Mouse (Mus musculus): Measurements from ENCODE around the gene Mxd4.

- TF ChIP-seq HCFC1 (IDR thresholded peaks at IDR 0.05; ENCODE audit: borderline replicate concordance, insufficient read depth, low read length), result no peak
- TF ChIP-seq ZC3H11A (IDR thresholded peaks at IDR 0.05; ENCODE audit: borderline replicate concordance, low read depth, low read length), result no peak
- TF ChIP-seq CHD2 (IDR thresholded peaks at IDR 0.05; ENCODE audit: low read depth, low read length), result no peak
Measured at GRCm38 (mm10) chr5:34185791-34186190, 1.7 kb downstream of the Mxd4 start.

Measured in ES-E14 (cell line).